Mouse (Mus musculus) adrenal gland, adult 10 weeks (tissue): ENCODE results near the gene Zfand4. TPM values are rescaled to one million over a fixed set of nuclear protein-coding genes. Genes with fewer than 3 reads are reported as not detected.

Experiments used
- polyA plus RNA-seq: library from polyadenylated mRNA; stranded (reverse); fragments of 350-450 nt; fragmentation: Illumina TruSeq; extraction: RNeasy Lipid Tissue Mini Kit (QIAGEN cat#74804); gene quantifications from one replicate; pipeline ENCODE4 v1.2.3, GENCODE M21; 2014; ENCODE audit warnings: low read depth, low replicate concordance

Zfand4 gene
- polyA plus RNA-seq = 2.5 TPM

DNA sequence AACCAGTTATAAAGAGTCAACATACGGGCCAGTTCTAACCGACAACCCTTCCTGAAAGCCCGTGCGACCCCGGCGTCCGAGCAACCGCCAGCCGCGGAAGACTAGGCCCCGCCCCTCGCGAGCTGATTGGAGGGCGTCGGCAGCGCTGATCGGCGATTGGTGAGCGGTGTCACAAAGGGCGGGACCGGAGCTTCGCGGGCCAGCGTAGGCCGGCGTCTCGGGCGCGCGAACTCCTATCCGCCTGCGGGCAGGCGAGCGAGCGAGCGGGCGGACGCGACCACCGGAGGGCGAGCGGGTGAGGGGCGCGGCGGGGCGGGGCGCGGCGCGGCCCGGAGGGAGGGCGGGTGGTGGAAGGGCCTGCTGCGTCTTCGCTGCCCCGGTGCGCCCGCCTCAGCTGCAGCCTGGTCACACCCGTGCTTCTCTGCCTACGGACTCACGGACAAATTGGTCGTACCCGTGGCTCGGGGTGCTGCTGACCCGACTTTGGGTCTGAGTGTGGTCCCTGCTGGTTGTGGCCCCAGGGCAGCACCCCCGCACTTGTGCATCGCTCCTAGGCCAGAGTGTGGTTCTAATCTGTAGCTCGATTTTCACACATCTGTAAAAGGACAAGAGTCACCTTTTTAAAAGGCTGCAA, at the start of gene Zfand4:
Gene Zfand4 (plus strand): TSS at position 205 of the 634 bp plus-strand sequence.

GRCm38 (mm10) chr6:116337835-116338501, 73.9 kb downstream of the Zfand4 start, which contains the start of gene March8:
TSS of gene March8 (plus strand) at chr6:116338024.

Other genes with a start within 250 kb of the Zfand4 start
- 10.4 TPM for gene Tmcc1, start 70.7 kb upstream of the Zfand4 start, polyA plus RNA-seq
- gene Washc2, start 56.2 kb upstream of the Zfand4 start, polyA plus RNA-seq = 51.1 TPM
- gene March8, start 73.8 kb downstream of the Zfand4 start, polyA plus RNA-seq = 141 TPM
- gene Alox5, start 197.0 kb downstream of the Zfand4 start, polyA plus RNA-seq = 0.52 TPM
- not detected for gene Olfr211, start 224.9 kb downstream of the Zfand4 start, polyA plus RNA-seq
- not detected for gene Olfr212, start 242.3 kb downstream of the Zfand4 start, polyA plus RNA-seq